Mouse (Mus musculus) heart, adult 2 months (tissue): Measurements from ENCODE around the gene A4gnt.

Source experiments
- CTCF ChIP-seq: fragments of 200-600 bp; IDR thresholded peaks from 2 replicates; pipeline ENCODE4 v1.8.1; 2022; ENCODE audit warnings: antibody characterized with exemption, mild to moderate bottlenecking, moderate library complexity
- POLR2A ChIP-seq: fragments of 200-500 bp; IDR thresholded peaks from 2 replicates; pipeline ENCODE4 v1.6.1; 2011; ENCODE audit warnings: mild to moderate bottlenecking, low read depth, low read length, control low read depth; ENCODE audit not compliant: insufficient read depth

DNA sequence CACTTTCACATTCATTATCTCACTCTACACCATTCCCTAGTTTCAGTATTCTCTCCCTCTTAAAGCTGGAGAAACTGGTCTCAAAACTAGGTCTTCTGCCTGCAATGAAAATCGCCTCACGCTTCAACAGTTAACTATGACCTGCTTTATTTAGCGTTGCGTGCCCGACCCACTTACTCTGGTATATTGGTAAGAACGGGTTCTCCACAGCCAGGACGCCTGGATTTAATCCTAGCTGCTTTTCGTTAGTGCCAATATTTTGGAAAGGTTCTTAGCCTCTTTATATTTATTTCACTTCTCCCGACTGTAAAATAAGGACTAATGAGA, 43.3 kb upstream of the A4gnt start:
- TF ChIP-seq POLR2A = no peak
- TF ChIP-seq CTCF = 0 out of 2 replicates have a peak, but pooled peaks have one; percentile 13
